Mouse (Mus musculus) small intestine, adult 2 months (tissue): ENCODE data around the gene 7530416G11Rik.

Source experiments
- CTCF ChIP-seq: fragments of 200-500 bp; IDR thresholded peaks from 2 replicates; pipeline ENCODE4 v1.5.1; 2012; ENCODE audit warnings: low read depth, mild to moderate bottlenecking, control low read depth, inconsistent platforms, low read length, moderate library complexity, mixed read lengths; ENCODE audit not compliant: insufficient replicate concordance, insufficient read length; ENCODE audit errors: extremely low read depth
- POLR2A ChIP-seq: fragments of 200-500 bp; IDR thresholded peaks from 2 replicates; pipeline ENCODE4 v1.6.1; 2012; ENCODE audit warnings: low read depth, mild to moderate bottlenecking, control low read depth, inconsistent platforms, low read length, moderate library complexity

- TF ChIP-seq POLR2A, result no peak
- no peak for TF ChIP-seq CTCF
These were observed 23.7 kb downstream of the 7530416G11Rik start for GRCm38 (mm10) chr15:85479365-85479764.
